Mouse (Mus musculus) fat pad, adult 2 months (tissue): Measurements from ENCODE around the gene Cpne1.

ENCODE experiments used
- DNase-seq: peaks from one replicate; pipeline ENCODE4 v3.0.0-alpha.2; 2011; ENCODE audit warnings: low read depth, low spot score; ENCODE audit errors: extremely low read depth

Cpne1 gene

GRCm38 (mm10) chr2:156080391-156080790, 31.4 kb downstream of the Cpne1 start:
- DNase-seq = no peak

- DNase-seq = no peak
These were observed 32.1 kb downstream of the Cpne1 start for GRCm38 (mm10) chr2:156079674-156080073.

GRCm38 (mm10) chr2:156079183-156079560, 32.6 kb downstream of the Cpne1 start:
- DNase-seq = no peak

- DNase-seq = no peak
These were observed 33.2 kb downstream of the Cpne1 start for GRCm38 (mm10) chr2:156078421-156079182.

- DNase-seq = no peak
These were observed 34.3 kb downstream of the Cpne1 start for GRCm38 (mm10) chr2:156077461-156077860.

- DNase-seq = no peak
These were observed 38.0 kb downstream of the Cpne1 start for GRCm38 (mm10) chr2:156073725-156074124.

- DNase-seq = no peak
These were observed 40.5 kb downstream of the Cpne1 start for GRCm38 (mm10) chr2:156071236-156071635.

GRCm38 (mm10) chr2:156067916-156068315, 43.8 kb downstream of the Cpne1 start:
- DNase-seq = no peak

GRCm38 (mm10) chr2:156066126-156066525, 45.6 kb downstream of the Cpne1 start:
- DNase-seq = no peak

- no peak for DNase-seq
These were observed 46.4 kb downstream of the Cpne1 start, which contains the start of gene Spag4 for GRCm38 (mm10) chr2:156065099-156066041. TSS of gene Spag4 (plus strand) at chr2:156065175.

GRCm38 (mm10) chr2:156052816-156053215, 58.9 kb downstream of the Cpne1 start, which contains the start of gene Fer1l4:
TSS of gene Fer1l4 (minus strand) at chr2:156052947.
- no peak for DNase-seq

- DNase-seq = no peak
These were observed 63.8 kb downstream of the Cpne1 start for GRCm38 (mm10) chr2:156047929-156048328.

- no peak for DNase-seq
These were observed 68.9 kb downstream of the Cpne1 start for GRCm38 (mm10) chr2:156042903-156043302.

- DNase-seq = no peak
These were observed 72.4 kb downstream of the Cpne1 start for GRCm38 (mm10) chr2:156039390-156039789.

- no peak for DNase-seq
These were observed 86.3 kb downstream of the Cpne1 start for GRCm38 (mm10) chr2:156025482-156025881.
